Mouse (Mus musculus) cerebellum, postnatal 36 days (tissue): ENCODE measurements at regions not wholly inside any gene's neighbourhood (a gene's known extent, or its start where the extent isn't known, plus 50 kb on each side); places are given as distances from the start of the nearest gene placed in this dataset.

Source experiments
- DNase-seq, 2 experiments: peaks; one replicate each; pipeline ENCODE4 v3.0.0; 2021 to 2022; ENCODE audit warnings: mixed read lengths in 2 of 2

- no peak for DNase-seq
Observed at GRCm38 (mm10) chr13:16670736-16671135, 659.1 kb downstream of the Inhba start.

DNA sequence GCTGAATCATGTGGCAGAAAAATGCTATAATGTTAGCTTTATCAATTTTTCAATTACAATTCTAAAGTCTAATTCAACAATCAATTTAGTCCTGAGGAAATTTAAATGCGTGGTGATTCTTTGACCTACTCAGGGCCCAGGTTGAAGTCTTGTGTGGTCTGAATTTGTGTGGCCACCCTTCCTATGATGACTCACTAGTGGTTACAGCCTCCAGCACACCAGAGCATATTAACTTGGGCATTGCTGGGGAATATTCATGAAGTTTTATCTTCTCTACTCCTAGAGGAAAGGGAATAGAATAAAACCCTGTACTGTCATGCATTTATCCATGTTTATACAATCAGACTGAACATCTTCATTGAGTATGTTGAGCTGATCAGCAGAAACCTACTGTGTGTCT is 665.2 kb downstream of the Inhba start:
- no peak for DNase-seq

GRCm38 (mm10) chr13:16678246-16679024 is 666.8 kb downstream of the Inhba start:
- no peak for DNase-seq

GRCm38 (mm10) chr13:16694201-16694600 is 682.5 kb downstream of the Inhba start:
- no peak for DNase-seq

DNA sequence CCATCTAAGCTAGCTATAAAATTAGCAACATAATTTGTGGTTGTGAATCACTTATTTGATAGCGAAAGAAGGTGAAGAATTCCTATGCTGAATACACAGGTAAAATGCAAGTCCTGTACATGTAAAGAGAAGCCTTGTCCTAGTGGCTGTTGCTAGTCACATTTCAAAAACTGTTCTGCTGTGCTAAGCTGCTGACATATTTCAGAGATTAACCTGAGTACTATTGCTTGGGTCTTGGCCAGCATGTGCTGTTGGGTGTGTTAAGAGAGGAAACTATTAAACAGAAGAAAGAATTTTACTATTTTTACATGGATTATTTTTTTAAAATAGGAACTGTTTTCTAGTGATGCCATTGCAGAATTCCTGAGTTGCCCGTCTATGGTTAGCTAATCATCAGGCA is 689.3 kb downstream of the Inhba start:
- DNase-seq: no peak

DNA sequence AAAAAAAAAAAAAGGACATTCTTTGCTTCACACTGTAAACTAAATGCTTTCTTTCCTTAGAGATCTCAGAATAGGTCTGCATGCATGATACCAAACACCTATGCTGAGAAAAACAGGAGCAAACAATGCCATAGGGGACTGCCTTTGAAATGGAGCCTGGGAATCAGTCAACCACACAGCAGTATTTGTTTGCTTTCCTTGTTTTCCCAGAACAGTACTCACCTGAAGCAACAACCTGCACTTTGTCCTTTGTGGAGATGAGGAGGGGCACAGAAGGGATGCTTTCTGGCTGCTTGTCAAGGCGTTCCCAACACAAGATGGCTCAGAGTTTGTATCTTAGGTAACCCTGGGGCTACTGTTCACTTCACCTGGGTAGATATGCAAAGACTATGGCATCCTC is 690.5 kb downstream of the Inhba start:
- no peak for DNase-seq

- DNase-seq: no peak
Observed at GRCm38 (mm10) chr13:16705217-16706104, 693.8 kb downstream of the Inhba start.

DNA sequence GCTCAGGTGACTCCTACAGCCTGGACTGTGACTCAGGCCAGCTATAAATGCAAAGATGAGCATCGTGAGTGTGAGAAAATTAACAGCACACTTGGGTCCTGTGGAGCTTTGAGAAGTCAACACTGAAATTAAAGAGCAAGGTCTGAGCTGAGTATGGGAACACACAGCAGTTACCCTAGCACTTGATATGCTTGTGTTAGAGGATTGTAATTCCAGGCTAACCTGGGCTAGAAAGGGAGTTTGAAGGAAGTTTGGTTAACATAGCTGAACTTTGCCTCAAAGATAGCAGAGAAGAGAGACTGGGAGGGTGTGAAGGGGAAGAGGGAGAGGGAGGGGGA is 694.4 kb downstream of the Inhba start:
- no peak for DNase-seq

DNA sequence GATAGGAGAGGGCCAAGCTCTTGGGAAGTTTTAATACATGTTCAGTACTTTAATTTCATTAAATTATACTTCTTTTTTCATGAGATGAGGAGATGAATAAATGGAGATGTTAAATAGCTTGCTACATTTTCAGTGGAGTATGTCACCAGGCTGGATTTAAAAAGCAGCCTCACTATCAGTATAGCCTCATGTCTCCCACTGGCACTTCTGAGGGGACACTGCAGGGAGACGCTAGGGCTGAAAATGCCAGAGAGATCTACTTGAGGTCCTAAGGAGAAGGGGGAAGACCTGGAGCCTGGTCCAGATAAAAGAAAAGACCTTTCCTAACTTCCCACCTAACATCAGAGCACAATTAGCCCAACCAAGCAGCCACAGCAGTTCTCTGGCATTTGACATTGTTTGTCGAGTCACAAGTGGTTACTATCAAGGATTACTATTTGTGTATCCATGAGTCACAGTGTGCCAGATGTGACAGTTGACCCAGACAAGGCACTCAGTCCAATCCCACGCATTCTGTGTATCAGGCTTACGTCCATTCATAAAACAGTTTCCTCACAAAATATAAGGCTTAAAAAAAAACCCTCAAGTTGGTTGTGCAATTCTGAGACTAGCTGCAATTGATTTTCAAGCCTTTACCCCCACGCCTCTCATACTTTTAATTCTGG is 703.8 kb downstream of the Inhba start:
- no peak for DNase-seq

- no peak for DNase-seq
Observed at GRCm38 (mm10) chr13:16716340-16716739, 704.7 kb downstream of the Inhba start.

DNA sequence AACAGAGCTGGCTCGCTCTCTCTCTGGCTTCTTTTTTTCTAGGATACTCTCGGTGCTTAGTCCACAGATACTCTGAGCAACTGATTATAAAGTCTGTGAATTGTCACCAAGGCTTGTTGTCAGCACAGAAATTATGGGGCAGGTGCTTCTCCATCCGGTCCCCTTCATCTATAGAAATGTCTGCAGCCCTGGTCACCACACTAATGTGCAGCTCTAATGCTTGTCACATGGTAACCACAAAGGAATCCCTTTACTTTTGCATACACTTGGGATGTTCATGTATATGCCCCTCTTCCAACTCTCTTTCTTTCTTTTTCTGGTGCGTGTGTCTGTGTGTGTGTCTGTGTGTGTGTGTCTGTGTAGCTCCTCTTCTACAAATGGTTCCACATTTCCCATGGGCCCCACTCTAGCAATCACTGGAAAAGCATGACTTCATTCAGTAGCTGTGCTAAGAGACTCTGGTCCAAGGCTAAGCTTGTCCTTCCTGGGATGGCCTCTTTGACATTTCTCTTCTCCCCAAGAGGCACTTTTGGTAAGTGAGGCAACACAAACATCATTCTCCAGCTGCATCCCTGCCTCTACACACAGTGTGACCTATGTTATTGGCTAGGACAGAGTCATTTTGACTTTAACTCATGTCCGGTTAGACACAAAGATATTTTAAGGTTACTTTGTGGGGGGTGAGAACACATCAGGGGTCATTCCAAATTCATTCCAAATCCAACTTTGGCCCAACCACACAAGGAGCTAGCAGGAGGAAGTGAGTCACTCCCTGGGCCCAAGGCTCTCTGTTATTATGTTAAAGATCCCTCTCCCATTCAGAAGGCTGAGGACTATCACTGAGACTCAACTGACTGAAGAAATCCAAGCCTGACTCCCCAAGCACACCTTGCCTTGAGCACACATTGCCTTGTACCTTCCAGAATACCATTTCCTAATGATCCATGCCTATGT is 705.4 kb downstream of the Inhba start:
- DNase-seq: no peak

- DNase-seq: no peak
Observed at GRCm38 (mm10) chr13:16720090-16720489, 708.4 kb downstream of the Inhba start.

- no peak for DNase-seq
Observed at GRCm38 (mm10) chr13:16725350-16725749, 713.7 kb downstream of the Inhba start.

- no peak for DNase-seq
Observed at GRCm38 (mm10) chr13:16738313-16738712, 726.7 kb downstream of the Inhba start.

GRCm38 (mm10) chr13:16739563-16739962 is 727.9 kb downstream of the Inhba start:
- DNase-seq: no peak

- no peak for DNase-seq
Observed at GRCm38 (mm10) chr13:16744237-16744636, 732.6 kb downstream of the Inhba start.

DNA sequence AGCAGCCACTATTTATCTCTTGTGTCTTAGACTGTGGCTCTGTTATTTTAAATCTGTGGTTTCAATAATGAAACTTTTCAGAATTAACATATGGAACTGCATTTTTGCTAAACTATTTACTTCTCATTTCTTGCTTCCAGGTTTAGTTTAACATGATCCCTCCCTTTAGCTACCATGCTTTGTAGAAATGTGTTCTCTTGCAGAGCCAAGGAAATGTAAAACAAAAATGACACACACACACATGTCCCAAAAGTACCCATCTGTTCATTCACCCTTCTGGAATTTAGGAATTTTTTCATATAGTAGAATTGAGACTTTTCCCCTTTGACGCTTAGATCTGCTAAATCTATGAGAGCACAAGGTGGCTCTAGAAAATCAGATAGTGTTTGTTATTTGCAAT is 734.0 kb downstream of the Inhba start:
- DNase-seq: no peak

- no peak for DNase-seq
Observed at GRCm38 (mm10) chr13:16746451-16746850, 734.8 kb downstream of the Inhba start.

DNA sequence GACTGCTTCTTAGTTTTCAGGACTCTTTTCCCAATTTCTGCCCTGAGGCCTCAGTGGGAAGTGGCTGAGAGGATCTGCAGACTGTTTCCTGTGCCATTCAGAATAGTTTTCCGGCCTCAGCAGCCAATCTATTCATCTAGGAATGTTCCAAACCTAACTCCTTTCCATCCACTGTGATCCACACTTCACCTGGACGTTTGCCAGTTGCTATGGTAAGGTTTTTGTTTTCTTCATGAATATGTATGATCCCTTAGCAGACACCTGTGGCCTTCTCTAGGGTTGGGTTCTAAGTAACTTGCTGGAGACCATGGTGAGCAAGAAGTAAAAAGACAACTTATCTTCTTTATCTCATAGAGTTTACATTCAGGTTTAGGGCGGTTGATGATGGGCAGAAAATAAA is 744.6 kb downstream of the Inhba start:
- no peak for DNase-seq

DNA sequence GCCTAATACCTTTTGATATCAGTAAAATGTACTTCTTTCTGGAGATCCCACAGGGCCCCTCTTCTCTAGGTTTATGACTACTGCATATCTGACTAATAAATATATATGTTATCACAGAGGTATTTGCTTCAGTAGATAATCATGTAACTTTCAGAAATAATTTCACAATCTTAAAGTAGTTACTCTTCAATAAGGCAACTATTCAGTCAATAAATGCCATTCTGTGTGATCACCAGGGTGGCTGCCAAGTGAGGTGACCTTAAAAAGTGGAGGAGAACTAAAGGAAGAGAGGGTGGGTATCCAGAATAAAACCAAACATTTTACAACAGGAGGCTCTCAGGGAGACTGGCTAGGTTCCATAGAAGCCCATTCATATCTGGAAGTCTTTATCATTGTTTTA is 748.4 kb downstream of the Inhba start:
- DNase-seq: no peak

DNA sequence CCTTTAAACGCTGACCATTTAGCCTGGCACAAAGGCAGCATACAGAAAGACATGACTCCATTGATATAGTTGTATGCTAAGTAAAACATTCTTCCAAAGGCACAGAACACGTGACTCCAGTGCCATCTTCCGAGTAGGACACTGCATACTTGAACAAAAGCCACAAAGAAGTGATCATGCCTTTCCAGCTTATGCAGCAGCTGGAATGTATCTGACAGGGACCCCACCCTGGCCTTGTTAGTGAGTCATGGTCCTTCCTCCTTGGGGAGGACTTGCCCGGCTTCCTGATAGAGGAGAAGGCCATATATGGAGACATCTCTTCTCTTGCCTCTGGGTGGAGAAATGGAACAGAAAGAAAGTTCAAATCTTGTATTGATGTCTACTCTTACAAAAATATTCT is 749.8 kb downstream of the Inhba start:
- no peak for DNase-seq

GRCm38 (mm10) chr13:16762326-16762725 is 750.7 kb downstream of the Inhba start:
- no peak for DNase-seq
